Mouse (Mus musculus) liver, embryonic 12.5 days (tissue): ENCODE data around the gene G6pc3. TPM values are rescaled to one million over a fixed set of nuclear protein-coding genes. Genes with fewer than 3 reads are reported as not detected.

Source experiments
- ATAC-seq: fragments of 200-750 bp; cut with Nextera tagmentation; 2 replicates; pipeline ENCODE4 v1.8.0; 2017; ENCODE audit warnings: moderate number of reproducible peaks, mild to moderate bottlenecking, moderate library complexity
- H3K27ac ChIP-seq: fragments of 300-500 bp; sonication (generic); 2 replicates; pipeline ENCODE4 v1.5.1; 2016; ENCODE audit warnings: mild to moderate bottlenecking
- H3K27me3 ChIP-seq: fragments of 300-500 bp; sonication (generic); replicated peaks from 2 replicates; pipeline ENCODE4 v1.6.1; 2016; ENCODE audit warnings: mild to moderate bottlenecking, moderate library complexity
- H3K36me3 ChIP-seq: fragments of 300-500 bp; sonication (generic); 2 replicates; pipeline ENCODE4 v1.6.1; 2016; ENCODE audit warnings: mild to moderate bottlenecking, moderate library complexity
- H3K4me1 ChIP-seq: fragments of 300-500 bp; sonication (generic); 2 replicates; pipeline ENCODE4 v1.6.1; 2016
- H3K4me2 ChIP-seq: fragments of 300-500 bp; sonication (generic); 2 replicates; pipeline ENCODE4 v1.6.1; 2016; ENCODE audit warnings: mild to moderate bottlenecking, moderate library complexity
- H3K4me3 ChIP-seq: fragments of 300-500 bp; sonication (generic); 2 replicates; pipeline ENCODE4 v1.5.1; 2016; ENCODE audit warnings: mild to moderate bottlenecking, moderate library complexity
- H3K9ac ChIP-seq: fragments of 300-500 bp; sonication (generic); 2 replicates; pipeline ENCODE4 v1.6.1; 2016; ENCODE audit warnings: mild to moderate bottlenecking, moderate library complexity
- H3K9me3 ChIP-seq: fragments of 300-500 bp; sonication (generic); replicated peaks from 2 replicates; pipeline ENCODE4 v1.6.1; 2016; ENCODE audit warnings: mild to moderate bottlenecking, moderate library complexity
- WGBS: fragments of 180-500 bp; shearing (Covaris S2); methylation state at CpG from one replicate; pipeline ENCODE4 v1.1.7; 2016; ENCODE audit not compliant: insufficient replicate concordance; 5-methylcytosine and 5-hydroxymethylcytosine counted together
- polyA plus RNA-seq: library from polyadenylated mRNA; unstranded; fragments of >200 nt; fragmentation: Nextera tagmentation; extraction: Ambion mirVana; gene quantifications from 2 replicates; pipeline ENCODE4 v1.2.1, GENCODE M21; 2016

Gene G6pc3
- polyA plus RNA-seq, 1 experiment from 2014 or later, result 19.7 TPM

GRCm38 (mm10) chr11:102193657-102194440 lies 4.4 kb downstream of the G6pc3 start:
- WGBS, result 77% methylated on average over 9 of the region's 9 CpGs
- ATAC-seq, result no peak
- no peaks in the 10 kb centered on the region for H3K9me3 ChIP-seq

GRCm38 (mm10) chr11:102196018-102196797 lies 6.8 kb downstream of the G6pc3 start:
- Histone ChIP-seq H3K9me3 (no peaks in the 10 kb centered on the region), H3K36me3 (peaks cover 87% of the 10 kb centered on the region), H3K9ac (no peak overlapping the region), H3K27ac (no peak overlapping the region), H3K4me3 (no peak overlapping the region), H3K4me1 (peaks cover 15% of the 10 kb centered on the region), H3K4me2 (0 out of 2 replicates have a peak overlapping the region, but pooled peaks have one; percentile 12), H3K27me3 (no peaks in the 10 kb centered on the region)
- 56% methylated on average over 21 of the region's 21 CpGs for WGBS
- peak; percentile 45 for ATAC-seq

More at GRCm38 (mm10) chr11:102193657-102194440, 4.4 kb downstream of the G6pc3 start:
- Histone ChIP-seq H3K4me3 (no peak overlapping the region), H3K4me2 (no peak overlapping the region), H3K27me3 (no peaks in the 10 kb centered on the region), H3K36me3 (peaks cover 65% of the 10 kb centered on the region), H3K4me1 (peaks cover 39% of the 10 kb centered on the region), H3K27ac (no peak overlapping the region), H3K9ac (no peak overlapping the region)

GRCm38 (mm10) chr11:102198245-102198644 lies 8.8 kb downstream of the G6pc3 start:
- no peak for ATAC-seq
- H3K27ac ChIP-seq, result no peak overlapping the region
- peaks cover 13% of the 10 kb centered on the region for H3K4me1 ChIP-seq
- H3K36me3 ChIP-seq, result peaks cover 90% of the 10 kb centered on the region
- WGBS, result 54% methylated on average over 6 of the region's 6 CpGs
- H3K4me2 ChIP-seq, result no peak overlapping the region
- no peaks in the 10 kb centered on the region for H3K9me3 ChIP-seq
- no peak overlapping the region for H3K4me3 ChIP-seq
- no peak overlapping the region for H3K9ac ChIP-seq
- H3K27me3 ChIP-seq, result no peaks in the 10 kb centered on the region

- no peak overlapping the region for H3K4me3 ChIP-seq
- peaks cover 13% of the 10 kb centered on the region for H3K4me1 ChIP-seq
- 70% methylated on average over 9 of the region's 9 CpGs for WGBS
- no peaks in the 10 kb centered on the region for H3K9me3 ChIP-seq
- ATAC-seq, result no peak
- no peaks in the 10 kb centered on the region for H3K27me3 ChIP-seq
- no peak overlapping the region for H3K4me2 ChIP-seq
- no peak overlapping the region for H3K9ac ChIP-seq
- H3K27ac ChIP-seq, result no peak overlapping the region
- H3K36me3 ChIP-seq, result peaks cover 90% of the 10 kb centered on the region
Measured at GRCm38 (mm10) chr11:102199856-102200255, 10.4 kb downstream of the G6pc3 start.

- H3K9ac ChIP-seq, result no peak overlapping the region
- peaks cover 4% of the 10 kb centered on the region for H3K4me1 ChIP-seq
- no peak for ATAC-seq
- peaks cover 89% of the 10 kb centered on the region for H3K36me3 ChIP-seq
- WGBS, result 81% methylated on average over 12 of the region's 12 CpGs
- no peaks in the 10 kb centered on the region for H3K9me3 ChIP-seq
- no peaks in the 10 kb centered on the region for H3K27me3 ChIP-seq
- no peak overlapping the region for H3K4me2 ChIP-seq
- H3K4me3 ChIP-seq, result no peak overlapping the region
- no peak overlapping the region for H3K27ac ChIP-seq
Measured at GRCm38 (mm10) chr11:102201408-102201821, 12.0 kb downstream of the G6pc3 start.

GRCm38 (mm10) chr11:102206481-102206880 lies 17.1 kb downstream of the G6pc3 start:
- no peak for ATAC-seq
- H3K4me3 ChIP-seq, result no peak overlapping the region
- no peak overlapping the region for H3K4me2 ChIP-seq
- peaks cover 44% of the 10 kb centered on the region for H3K4me1 ChIP-seq
- no peak overlapping the region for H3K9ac ChIP-seq
- H3K27ac ChIP-seq, result no peak overlapping the region
- WGBS, result 86% methylated on average over 30 of the region's 30 CpGs
- no peaks in the 10 kb centered on the region for H3K9me3 ChIP-seq
- peaks cover 48% of the 10 kb centered on the region for H3K36me3 ChIP-seq
- no peaks in the 10 kb centered on the region for H3K27me3 ChIP-seq

GRCm38 (mm10) chr11:102207825-102208777 lies 18.7 kb downstream of the G6pc3 start:
- Histone ChIP-seq H3K4me2 (peak overlapping the region; percentile 18; the same call in 1 of the 2 replicates), H3K4me3 (no peak overlapping the region), H3K27ac (peak overlapping the region; percentile 38), H3K9me3 (no peaks in the 10 kb centered on the region), H3K36me3 (peaks cover 32% of the 10 kb centered on the region), H3K27me3 (no peaks in the 10 kb centered on the region), H3K4me1 (peaks cover 51% of the 10 kb centered on the region), H3K9ac (no peak overlapping the region)
- WGBS, result 43% methylated on average over 11 of the region's 11 CpGs
- ATAC-seq, result no peak

GRCm38 (mm10) chr11:102208846-102209245 lies 19.4 kb downstream of the G6pc3 start:
- Histone ChIP-seq H3K4me3 (no peak overlapping the region), H3K36me3 (peaks cover 27% of the 10 kb centered on the region), H3K9ac (no peak overlapping the region), H3K27ac (peak overlapping the region; percentile 46), H3K9me3 (no peaks in the 10 kb centered on the region), H3K4me1 (peaks cover 57% of the 10 kb centered on the region), H3K4me2 (peak overlapping the region; percentile 18; the same call in 1 of the 2 replicates), H3K27me3 (no peaks in the 10 kb centered on the region)
- no peak for ATAC-seq
- WGBS, result 21% methylated on average over 4 of the region's 4 CpGs

- peaks cover 66% of the 10 kb centered on the region for H3K4me1 ChIP-seq
- H3K36me3 ChIP-seq, result peaks cover 18% of the 10 kb centered on the region
- no peak overlapping the region for H3K4me3 ChIP-seq
- H3K27ac ChIP-seq, result no peak overlapping the region
- H3K27me3 ChIP-seq, result no peaks in the 10 kb centered on the region
- H3K9me3 ChIP-seq, result no peaks in the 10 kb centered on the region
- 16% methylated on average over 2 of the region's 2 CpGs for WGBS
- 0 out of 2 replicates have a peak, but pooled peaks have one; percentile 2 for ATAC-seq
- no peak overlapping the region for H3K4me2 ChIP-seq
- H3K9ac ChIP-seq, result no peak overlapping the region; the same call in 1 of the 2 replicates
Measured at GRCm38 (mm10) chr11:102209742-102210141, 20.3 kb downstream of the G6pc3 start.

GRCm38 (mm10) chr11:102210185-102210584 lies 20.8 kb downstream of the G6pc3 start:
- 32% methylated on average over 3 of the region's 3 CpGs for WGBS
- H3K36me3 ChIP-seq, result peaks cover 14% of the 10 kb centered on the region
- no peak for ATAC-seq
- H3K9me3 ChIP-seq, result no peaks in the 10 kb centered on the region
- H3K9ac ChIP-seq, result no peak overlapping the region
- peaks cover 70% of the 10 kb centered on the region for H3K4me1 ChIP-seq
- no peaks in the 10 kb centered on the region for H3K27me3 ChIP-seq
- no peak overlapping the region for H3K4me2 ChIP-seq
- H3K27ac ChIP-seq, result no peak overlapping the region
- H3K4me3 ChIP-seq, result no peak overlapping the region

GRCm38 (mm10) chr11:102211011-102211410 lies 21.6 kb downstream of the G6pc3 start:
- H3K9ac ChIP-seq, result no peak overlapping the region
- peaks cover 8% of the 10 kb centered on the region for H3K36me3 ChIP-seq
- peaks cover 79% of the 10 kb centered on the region for H3K4me1 ChIP-seq
- no peak overlapping the region for H3K27ac ChIP-seq
- H3K27me3 ChIP-seq, result no peaks in the 10 kb centered on the region
- H3K4me2 ChIP-seq, result no peak overlapping the region
- no peak overlapping the region for H3K4me3 ChIP-seq
- no peaks in the 10 kb centered on the region for H3K9me3 ChIP-seq
- no peak for ATAC-seq
- 53% methylated on average over 5 of the region's 5 CpGs for WGBS
